12 mouse cellular contexts compared by ENCODE assay signal in genomic region chr9:89496729-89497398, GRCm38 (mm10).
A peak's percentile ranks its signal among the peaks of the same experiment; 100 is the strongest.
DNase-seq lines count a peak whose midpoint lies in the region; ATAC-seq and TF ChIP-seq lines count a peak whose summit lies in the region.
"Had no signal": no experiment of that assay in that cellular context is flagged by ENCODE, and none has a peak within 500 bp of the region (broad histone marks: within the 10 kb centered on the region; RNA-seq: fewer than 3 reads in every experiment).

No protein-coding gene starts in this region.

- TF ChIP-seq CTCF in intestine, postnatal 0 days (IDR thresholded peaks at IDR 0.05; ENCODE audit: low read depth) = no peak

- no peak overlapping the region for H3K4me3 ChIP-seq in intestine, embryonic 14.5 days (ENCODE audit: low read depth, low read length)
- H3K4me3 ChIP-seq in intestine, postnatal 0 days (ENCODE audit: low read depth, low read length) = no peak overlapping the region
- H3K4me3 ChIP-seq in forebrain, embryonic 10.5 days = no peak overlapping the region
- no peak overlapping the region for H3K4me3 ChIP-seq in neural tube, embryonic 12.5 days
- H3K4me3 ChIP-seq: embryonic facial prominence, embryonic 12.5 days; layer of hippocampus, adult 2 months had no signal

- H3K27ac ChIP-seq in intestine, embryonic 14.5 days (ENCODE audit: low read depth) = no peak overlapping the region
- no peak overlapping the region for H3K27ac ChIP-seq in intestine, postnatal 0 days (ENCODE audit: low read depth, low read length)
- H3K27ac ChIP-seq in forebrain, embryonic 10.5 days = peak overlapping the region; percentile 48
- peak overlapping the region; percentile 95 for H3K27ac ChIP-seq in neural tube, embryonic 12.5 days
- H3K27ac ChIP-seq: embryonic facial prominence, embryonic 12.5 days; layer of hippocampus, adult 2 months had no signal

- no peaks in the 10 kb centered on the region for H3K27me3 ChIP-seq in intestine, embryonic 14.5 days (replicated peaks; ENCODE audit: control insufficient read depth, insufficient read depth, low read length)
- H3K27me3 ChIP-seq in intestine, postnatal 0 days (replicated peaks; ENCODE audit: control insufficient read depth, insufficient read depth, low read length) = no peaks in the 10 kb centered on the region
- H3K27me3 ChIP-seq in forebrain, embryonic 10.5 days (ENCODE audit: poor library complexity, severe bottlenecking) = no peaks in the 10 kb centered on the region
- H3K27me3 ChIP-seq in neural tube, embryonic 12.5 days (replicated peaks) = no peaks in the 10 kb centered on the region
- H3K27me3 ChIP-seq: embryonic facial prominence, embryonic 12.5 days had no signal

- 26% methylated on average over 14 of the region's 14 CpGs for WGBS in intestine, embryonic 14.5 days
- 32% methylated on average over 14 of the region's 14 CpGs for WGBS in intestine, postnatal 0 days
- WGBS in forebrain, embryonic 10.5 days = 63% methylated on average over 14 of the region's 14 CpGs
- WGBS in neural tube, embryonic 12.5 days = 9% methylated on average over 14 of the region's 14 CpGs

- H3K4me2 ChIP-seq in intestine, embryonic 14.5 days (ENCODE audit: low read length) = peak overlapping the region; percentile 15; the same call in 1 of the 2 replicates
- H3K4me2 ChIP-seq in intestine, postnatal 0 days (replicated peaks; ENCODE audit: low read depth) = no peak overlapping the region
- H3K4me2 ChIP-seq in neural tube, embryonic 12.5 days (replicated peaks) = peak overlapping the region; percentile 43
- H3K4me2 ChIP-seq: embryonic facial prominence, embryonic 12.5 days had no signal

- peak overlapping the region; percentile 3; the same call in 1 of the 2 replicates for H3K9ac ChIP-seq in intestine, embryonic 14.5 days (ENCODE audit: low read length)
- H3K9ac ChIP-seq in intestine, postnatal 0 days (ENCODE audit: low read depth, low read length) = no peak overlapping the region
- 0 out of 2 replicates have a peak overlapping the region, but pooled peaks have one; percentile 29 for H3K9ac ChIP-seq in neural tube, embryonic 12.5 days
- H3K9ac ChIP-seq: embryonic facial prominence, embryonic 12.5 days; liver, postnatal 0 days had no signal

- no peaks in the 10 kb centered on the region; the same call in 1 of the 2 replicates for H3K4me1 ChIP-seq in intestine, embryonic 14.5 days (replicated peaks; ENCODE audit: control insufficient read depth, insufficient read depth, low read length)
- no peaks in the 10 kb centered on the region for H3K4me1 ChIP-seq in intestine, postnatal 0 days (replicated peaks; ENCODE audit: control insufficient read depth, insufficient read depth, low read length)
- peaks cover 13% of the 10 kb centered on the region for H3K4me1 ChIP-seq in forebrain, embryonic 10.5 days
- H3K4me1 ChIP-seq in neural tube, embryonic 12.5 days = peaks cover 17% of the 10 kb centered on the region
- H3K4me1 ChIP-seq: embryonic facial prominence, embryonic 12.5 days had no signal

- no peak for DNase-seq in intestine, embryonic 14.5 days (ENCODE audit: low spot score)
- DNase-seq in forebrain, embryonic 10.5 days (ENCODE audit: extremely low spot score, low spot score) = no peak
- peak; percentile 42 for DNase-seq in hindlimb bud, embryonic 11.5 days (ENCODE audit: extremely low spot score, low read depth, low spot score)
- no peak for DNase-seq in cerebellum, adult 18-20 months
- no peak for DNase-seq in layer of hippocampus, postnatal 14 days (ENCODE audit: low spot score in 2 of 2)
- no peak for DNase-seq in cerebellum, adult 8-10 months
- DNase-seq: heart, adult 11 months; liver, postnatal 0 days had no signal

- no peak for ATAC-seq in intestine, embryonic 14.5 days (replicated peaks; ENCODE audit: low FRiP score, low TSS enrichment, low read depth)
- no peak for ATAC-seq in intestine, postnatal 0 days
- ATAC-seq in neural tube, embryonic 12.5 days (ENCODE audit: low FRiP score, low read depth) = peak; percentile 91
- ATAC-seq: liver, postnatal 0 days had no signal

- no peaks in the 10 kb centered on the region for H3K9me3 ChIP-seq in intestine, embryonic 14.5 days (ENCODE audit: control insufficient read depth, low read length)
- H3K9me3 ChIP-seq in intestine, postnatal 0 days (ENCODE audit: control insufficient read depth) = no peaks in the 10 kb centered on the region
- H3K9me3 ChIP-seq in forebrain, embryonic 10.5 days = no peaks in the 10 kb centered on the region
- H3K9me3 ChIP-seq in neural tube, embryonic 12.5 days = no peaks in the 10 kb centered on the region
- H3K9me3 ChIP-seq: embryonic facial prominence, embryonic 12.5 days had no signal

- H3K36me3 ChIP-seq in intestine, embryonic 14.5 days (ENCODE audit: control insufficient read depth, insufficient read depth, low read length) = no peaks in the 10 kb centered on the region
- no peaks in the 10 kb centered on the region for H3K36me3 ChIP-seq in intestine, postnatal 0 days (ENCODE audit: control insufficient read depth, insufficient read depth)
- no peaks in the 10 kb centered on the region for H3K36me3 ChIP-seq in forebrain, embryonic 10.5 days (replicated peaks)
- H3K36me3 ChIP-seq in neural tube, embryonic 12.5 days = no peaks in the 10 kb centered on the region
- H3K36me3 ChIP-seq: embryonic facial prominence, embryonic 12.5 days had no signal

Comparison
In these comparisons a context has a peak if more than half of its experiments do, and no peak if none do; other contexts are left out.
1. H3K27ac ChIP-seq: peak in forebrain, embryonic 10.5 days (single experiment) and neural tube, embryonic 12.5 days (single experiment); none in intestine, embryonic 14.5 days (single experiment) and intestine, postnatal 0 days (single experiment).